Mouse (Mus musculus): ENCODE measurements at regions not wholly inside any gene's neighbourhood (a gene's known extent, or its start where the extent isn't known, plus 50 kb on each side); places are given as distances from the start of the nearest gene placed in this dataset.
A peak's percentile ranks its signal among the peaks of the same experiment; 100 is the strongest.

DNA sequence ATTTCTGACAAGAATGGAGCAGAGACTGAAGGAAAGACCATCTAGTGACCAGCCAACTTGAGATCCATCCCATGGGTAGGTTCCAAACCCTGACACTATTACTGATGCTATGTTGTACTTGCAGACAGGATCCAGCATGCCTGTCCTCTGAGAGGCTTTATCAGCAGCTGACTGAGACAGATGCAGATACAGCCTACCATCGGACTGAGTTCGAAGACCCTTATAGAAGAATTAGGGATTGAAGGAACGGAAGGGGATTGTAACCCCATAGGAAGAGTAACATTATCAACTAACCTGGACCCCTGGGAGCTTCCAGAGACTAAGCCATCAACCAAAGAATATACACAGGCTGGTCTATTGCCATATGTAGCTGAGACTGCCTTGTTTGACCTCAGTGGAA lies 183.1 kb upstream of the Adcy2 start:
- no peak for DNase-seq

DNA sequence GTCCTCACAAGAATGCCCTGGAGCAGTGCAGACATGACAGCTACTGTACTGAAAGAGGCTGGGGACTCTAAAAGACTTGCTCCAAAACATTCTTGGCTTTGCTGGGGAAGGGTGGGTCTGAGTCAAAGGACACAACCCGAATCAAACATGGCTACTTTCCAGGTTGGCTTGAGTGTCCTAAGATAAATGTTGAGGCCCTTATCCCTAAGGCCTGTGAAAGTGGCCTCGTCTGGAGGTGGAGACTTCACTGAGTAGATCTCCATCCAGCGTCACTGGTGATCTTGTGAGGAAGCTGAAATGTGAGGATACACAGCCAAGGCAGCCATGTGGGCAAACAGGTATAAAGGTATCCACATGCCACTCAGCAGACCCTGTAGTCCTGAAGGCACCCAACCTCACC lies 191.3 kb upstream of the Adcy2 start:
- DNase-seq = no peak

DNA sequence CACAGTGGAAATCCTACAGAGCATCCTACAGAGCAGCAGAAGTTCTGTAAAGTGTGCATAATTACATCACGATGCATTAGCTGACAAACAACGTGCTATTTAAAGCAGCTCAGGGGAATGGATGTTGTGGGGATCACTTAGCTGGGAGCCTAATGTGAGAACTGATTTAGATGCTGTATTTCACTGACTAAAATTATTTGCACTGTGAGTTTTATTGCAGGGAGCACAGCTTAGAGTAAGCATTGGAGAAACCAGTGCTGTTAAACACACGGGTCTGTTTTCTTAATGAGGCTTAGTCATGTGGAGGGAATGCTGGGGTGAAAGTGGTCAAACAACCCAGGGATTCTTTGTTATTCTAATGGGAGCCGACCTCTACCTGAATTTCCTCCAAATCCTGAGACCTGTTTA lies 197.1 kb upstream of the Adcy2 start:
- no peak for DNase-seq

DNA sequence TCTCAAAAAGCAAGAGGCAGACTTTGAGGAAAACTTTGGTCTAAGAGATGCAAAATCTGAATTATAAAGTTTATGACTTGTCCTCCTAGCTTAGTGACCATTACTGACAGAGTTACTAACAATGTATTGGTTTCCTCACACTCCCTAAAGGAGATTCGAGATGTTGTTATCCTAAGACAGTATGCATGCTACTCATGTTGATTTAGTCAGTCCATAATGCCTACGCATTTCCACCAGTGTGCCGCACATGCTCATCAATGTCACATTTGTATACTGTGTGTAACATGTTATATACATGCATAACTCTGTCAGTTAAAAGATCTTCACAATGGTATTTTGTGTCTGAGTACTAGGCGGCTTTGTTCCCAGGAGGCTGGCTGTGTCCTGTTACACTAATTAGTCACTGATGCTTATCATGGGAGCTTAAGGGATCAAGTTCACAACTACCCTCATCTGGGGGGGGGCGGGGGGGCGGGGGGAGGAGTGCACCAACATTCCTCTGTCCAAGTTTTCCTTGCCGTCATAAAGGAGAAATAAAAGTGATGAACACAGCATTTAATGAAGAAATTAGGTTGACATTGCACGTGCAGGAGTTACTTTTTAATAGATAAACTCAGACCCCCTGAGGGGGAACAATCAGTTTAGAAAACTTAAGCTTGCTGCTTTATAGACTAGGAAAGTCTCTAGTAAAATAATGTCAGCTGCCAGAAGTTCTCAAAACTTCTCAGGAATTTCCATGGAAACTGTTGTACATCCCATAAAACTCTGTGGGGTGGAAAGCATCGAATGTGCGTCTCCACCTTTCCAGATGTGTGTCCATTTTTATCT lies 208.6 kb upstream of the Adcy2 start:
- DNase-seq = no peak

DNA sequence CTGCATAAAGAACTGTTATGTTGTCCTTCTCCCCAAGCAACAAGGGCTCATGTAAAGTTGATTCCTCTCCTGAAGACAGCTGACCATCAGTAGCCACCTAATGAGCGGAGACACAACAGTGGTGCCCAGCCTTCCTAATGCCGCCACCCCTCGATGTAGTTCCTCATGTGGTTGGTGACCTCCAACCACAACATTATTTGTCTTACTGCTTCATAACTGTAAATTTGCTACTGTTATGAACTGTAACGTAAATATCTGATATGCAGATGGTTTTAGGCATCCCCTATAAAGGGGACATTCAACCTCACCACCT lies 209.2 kb upstream of the Adcy2 start:
- no peak for DNase-seq

DNA sequence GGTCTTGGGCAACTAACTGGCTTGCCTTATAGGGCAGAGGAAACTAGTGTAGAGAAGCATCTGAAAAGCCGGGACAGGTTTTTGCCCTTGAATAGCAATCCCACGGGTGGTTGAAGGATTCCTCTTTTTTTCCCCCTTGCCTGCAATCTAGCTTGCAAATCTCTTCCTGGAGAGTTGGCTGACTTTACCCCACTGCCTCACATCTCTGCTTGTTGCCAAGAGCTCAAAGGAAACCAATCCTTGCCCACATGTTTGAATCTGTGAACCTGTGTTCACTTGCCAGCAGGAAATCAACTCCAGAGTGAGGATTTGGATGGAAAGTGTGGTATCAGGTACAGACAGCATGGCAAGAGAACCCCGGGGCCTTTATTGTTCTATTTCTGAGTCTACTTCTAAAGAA lies 217.2 kb upstream of the Adcy2 start:
- DNase-seq = no peak

DNA sequence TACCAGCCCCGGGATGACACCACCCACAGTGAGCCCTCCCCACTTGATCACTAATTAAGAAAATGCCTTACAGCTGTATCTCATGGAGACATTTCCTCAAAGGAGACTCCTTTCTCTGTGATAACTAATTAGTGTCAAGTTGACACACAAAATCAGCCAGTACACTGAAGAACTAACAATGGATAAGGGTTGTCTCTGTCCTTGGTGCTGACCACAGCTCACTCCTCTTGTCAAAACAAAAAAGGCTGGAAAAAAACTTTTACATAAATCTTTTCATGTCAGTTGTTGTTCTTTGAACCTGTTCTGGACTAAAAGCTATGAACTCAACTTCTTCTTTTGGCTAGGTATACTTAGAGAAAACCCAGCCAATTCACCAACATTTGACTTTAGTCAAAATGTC lies 221.1 kb upstream of the Adcy2 start:
- DNase-seq = peak; percentile 26

DNA sequence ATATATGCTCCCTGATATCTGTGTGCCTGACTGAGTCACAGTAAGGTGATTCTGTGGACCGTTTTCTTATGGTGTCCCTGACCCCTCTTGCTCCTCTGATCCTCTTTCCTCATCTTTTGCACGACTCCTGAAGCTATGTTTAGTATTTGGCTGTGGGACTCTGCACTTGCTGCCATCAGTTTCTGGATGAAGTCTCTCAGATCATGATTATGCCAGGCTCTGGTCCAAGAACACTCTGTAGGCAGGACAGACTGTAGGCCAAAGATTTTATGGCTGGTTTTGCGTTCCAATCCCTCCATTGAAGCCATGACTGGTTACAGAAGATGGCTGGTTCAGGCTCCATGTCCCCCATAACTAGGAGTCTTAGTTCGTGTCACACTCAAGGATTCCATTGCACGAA lies 227.2 kb upstream of the Adcy2 start:
- no peak for DNase-seq

DNA sequence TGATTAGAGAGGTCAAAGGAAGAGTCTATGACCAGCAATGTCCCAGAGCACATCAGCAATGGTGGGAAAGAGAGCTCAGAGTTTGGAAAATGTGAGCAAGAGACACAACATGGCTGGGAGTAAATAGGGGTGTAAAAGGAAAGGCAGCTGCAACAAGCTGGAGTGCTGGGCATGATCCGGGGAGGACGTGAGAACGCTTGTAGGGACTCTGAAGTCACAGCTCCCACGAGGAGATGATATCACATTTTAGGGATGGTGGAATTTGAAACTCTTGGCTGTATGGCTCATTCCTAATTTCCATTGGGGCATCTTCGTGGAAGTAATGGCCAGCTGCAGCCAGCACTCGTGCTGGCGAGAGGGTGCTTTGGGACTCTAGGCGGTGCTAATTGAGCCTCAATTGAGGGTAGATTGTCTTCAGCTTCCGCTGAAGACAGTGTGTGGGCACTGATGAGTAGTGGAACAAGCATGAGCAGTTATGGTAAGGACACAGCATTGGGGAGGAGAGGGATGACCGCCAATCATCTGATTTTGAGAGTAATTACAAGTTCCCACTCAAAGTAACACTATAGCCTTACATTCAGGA lies 231.1 kb upstream of the Adcy2 start:
- DNase-seq = no peak

DNA sequence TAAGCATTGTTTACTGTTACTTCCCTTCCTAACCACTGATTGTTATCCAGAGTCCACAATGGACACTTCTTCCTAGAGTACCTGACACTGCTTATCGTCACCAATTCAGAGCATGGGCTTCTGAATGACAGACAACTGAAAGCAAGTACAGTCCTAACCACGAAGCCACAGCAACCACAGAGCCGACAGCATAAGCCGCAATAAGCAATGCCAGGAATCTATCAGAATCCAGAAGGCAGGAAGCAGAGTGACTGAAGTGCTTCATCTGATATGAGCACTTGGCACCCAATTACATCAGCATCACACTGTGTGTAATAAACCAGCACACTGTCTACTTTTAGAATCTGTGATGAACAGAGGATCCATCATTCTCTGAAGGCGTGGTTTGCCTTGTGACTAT lies 237.0 kb upstream of the Adcy2 start:
- DNase-seq = no peak

DNA sequence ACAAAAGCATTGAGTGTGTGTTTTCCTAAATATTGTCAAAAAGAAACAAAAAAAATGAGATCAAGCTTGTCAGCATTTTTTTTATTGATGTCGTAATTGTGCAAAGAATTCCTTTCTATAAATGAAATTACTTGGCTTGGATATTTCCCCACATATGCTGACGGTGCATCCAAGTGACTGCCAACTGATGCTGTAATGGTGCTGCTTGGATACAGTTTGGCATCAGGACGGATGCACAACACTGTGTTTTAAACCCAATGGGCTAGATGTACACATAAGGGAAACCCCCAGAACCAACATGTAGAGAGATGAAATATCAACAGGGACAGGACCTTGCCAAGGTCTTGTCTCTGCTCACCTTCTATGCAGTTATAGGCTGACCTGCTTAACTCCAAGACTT lies 238.6 kb upstream of the Adcy2 start:
- no peak for DNase-seq

DNA sequence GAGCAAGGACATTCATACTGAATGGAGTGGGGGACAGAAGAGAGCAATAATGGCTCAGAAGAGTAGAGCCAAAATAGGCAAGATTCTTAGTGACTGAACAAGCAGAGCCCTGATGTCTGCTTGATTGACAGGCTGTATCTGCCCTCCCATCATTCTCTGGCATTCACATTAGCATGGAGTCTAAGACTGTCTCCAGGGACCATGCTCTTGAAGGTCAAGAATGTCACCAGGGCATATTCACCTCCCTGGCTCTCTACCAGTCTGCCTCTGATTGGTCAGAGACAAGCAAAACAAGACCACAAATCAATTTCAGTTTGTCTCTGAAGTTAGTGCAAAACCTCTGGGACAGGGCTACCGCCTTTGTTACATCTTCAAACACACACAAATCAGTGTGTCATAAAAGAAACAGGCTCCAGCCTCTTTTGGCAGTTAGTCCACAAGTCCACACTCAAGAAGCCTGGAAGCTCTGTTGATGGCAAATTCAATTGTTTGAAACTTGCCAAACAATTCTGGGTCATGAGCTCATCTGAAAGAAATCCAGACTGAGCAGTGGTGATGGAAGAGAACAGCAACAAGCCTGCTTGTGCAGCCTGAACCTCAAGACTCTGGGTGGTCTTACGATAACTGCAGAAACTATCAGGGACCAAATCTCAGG lies 240.0 kb upstream of the Adcy2 start:
- no peak for DNase-seq

DNA sequence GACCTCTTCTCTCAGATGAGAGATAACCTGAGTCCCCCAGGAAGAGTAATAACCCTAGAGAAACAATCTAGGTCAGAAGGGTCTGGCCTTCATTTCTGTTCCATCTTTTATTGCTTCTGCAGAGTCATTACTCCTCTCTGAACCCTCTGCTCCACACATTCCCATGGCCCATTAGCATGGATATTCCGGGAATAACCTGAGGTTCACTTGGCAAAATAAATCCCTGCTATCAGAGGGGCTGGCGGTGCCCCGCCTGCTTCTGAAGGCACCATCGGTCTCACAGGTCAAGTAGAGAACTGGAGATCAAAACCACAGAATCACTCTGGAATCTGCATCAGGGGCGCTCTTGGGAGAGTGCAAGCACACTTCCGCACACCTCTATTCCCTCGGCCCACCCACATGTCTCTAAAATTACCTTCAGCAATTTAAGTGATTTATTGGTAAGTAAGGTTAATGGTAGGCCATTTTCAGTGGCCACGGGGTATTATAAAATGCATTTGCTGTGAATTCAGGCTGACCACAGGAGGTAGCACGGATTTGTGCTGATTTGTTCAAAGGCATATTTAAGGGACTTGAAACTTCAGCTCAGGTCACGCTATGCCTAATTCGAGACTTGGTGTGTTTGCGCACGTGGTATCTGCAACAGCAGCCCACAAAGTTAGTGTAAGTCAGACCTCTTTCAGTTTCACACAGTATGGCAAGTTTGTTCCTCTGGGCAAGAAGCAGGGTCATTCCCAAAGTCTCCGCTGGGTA lies 243.4 kb upstream of the Adcy2 start:
- DNase-seq = no peak

DNA sequence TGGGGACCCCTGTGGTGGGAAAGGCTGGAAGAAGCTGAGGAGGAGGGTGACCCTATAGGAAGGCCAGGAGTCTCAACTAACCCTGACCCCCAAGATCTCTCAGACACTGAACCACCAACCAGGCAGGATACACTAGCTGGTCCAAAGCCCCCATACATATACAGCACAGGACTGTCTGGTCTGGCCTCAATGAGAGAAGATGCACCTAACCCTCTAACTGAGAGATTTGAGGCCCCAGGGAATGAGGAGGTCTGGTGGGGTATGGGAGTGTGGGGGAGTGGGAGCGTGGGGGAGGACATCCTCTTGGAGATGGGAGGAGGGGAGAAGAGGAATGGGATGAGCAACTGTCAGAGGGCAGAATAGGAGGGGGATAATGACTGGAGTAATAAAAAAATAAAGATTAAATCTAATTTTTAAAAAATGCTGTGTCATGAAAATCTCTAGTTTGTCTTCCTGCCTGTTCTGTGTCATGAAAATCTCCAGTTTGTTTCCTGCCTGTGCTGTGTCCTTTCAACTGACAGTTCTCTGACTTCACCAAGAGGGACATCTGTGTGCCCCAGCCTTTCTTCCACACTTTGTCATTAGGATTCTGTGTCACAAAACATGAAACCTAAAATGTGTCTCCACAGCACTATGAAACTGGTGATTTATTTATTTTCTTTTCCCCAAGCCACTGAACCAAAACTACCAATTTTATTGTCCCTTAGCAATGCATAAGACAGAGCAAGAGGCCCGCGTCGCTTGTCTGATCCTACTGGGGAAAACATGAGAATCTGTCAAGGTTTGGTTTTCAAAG lies 251.2 kb upstream of the Adcy2 start:
- DNase-seq = no peak

DNA sequence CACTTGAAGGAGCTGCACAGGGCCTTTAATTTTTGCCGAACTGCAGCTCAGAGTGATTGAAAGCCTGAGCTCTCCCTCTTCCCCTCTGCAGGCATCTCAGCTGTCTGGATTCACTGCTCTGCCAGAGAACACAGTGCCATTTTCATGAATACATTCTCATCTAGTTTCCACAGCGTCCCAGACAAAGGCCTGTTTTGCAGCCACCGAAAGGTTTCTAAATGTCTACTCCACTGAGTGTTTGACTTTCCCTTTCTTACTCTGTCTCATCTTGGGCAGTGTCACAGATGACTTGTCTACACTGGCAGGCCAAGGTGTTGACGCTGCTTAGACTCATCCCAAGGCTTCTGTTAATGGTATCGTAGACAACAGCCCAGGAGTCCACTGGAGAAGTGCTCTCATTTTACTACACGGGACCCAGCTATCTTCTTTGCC lies 251.8 kb upstream of the Adcy2 start:
- DNase-seq = no peak

DNA sequence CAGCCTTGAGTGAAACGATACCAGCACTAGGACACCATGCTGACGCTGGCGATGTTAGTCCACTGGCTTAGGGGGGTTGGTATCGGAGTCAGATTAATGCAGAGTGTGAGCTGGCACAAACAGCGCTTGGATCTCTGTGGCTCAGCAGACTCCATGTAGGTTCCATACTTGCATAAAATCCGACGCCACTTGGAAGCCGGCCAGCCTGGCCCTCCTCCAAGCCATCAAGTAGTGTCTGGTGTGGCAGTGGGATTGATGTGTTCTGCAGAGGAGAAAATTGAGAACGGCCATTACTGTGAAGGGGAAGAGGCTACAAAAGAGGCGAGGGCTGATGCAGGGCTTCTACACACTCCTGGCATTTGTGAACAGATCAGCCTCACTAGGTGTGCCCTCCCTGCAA lies 253.0 kb upstream of the Adcy2 start:
- DNase-seq = peak; percentile 20

DNA sequence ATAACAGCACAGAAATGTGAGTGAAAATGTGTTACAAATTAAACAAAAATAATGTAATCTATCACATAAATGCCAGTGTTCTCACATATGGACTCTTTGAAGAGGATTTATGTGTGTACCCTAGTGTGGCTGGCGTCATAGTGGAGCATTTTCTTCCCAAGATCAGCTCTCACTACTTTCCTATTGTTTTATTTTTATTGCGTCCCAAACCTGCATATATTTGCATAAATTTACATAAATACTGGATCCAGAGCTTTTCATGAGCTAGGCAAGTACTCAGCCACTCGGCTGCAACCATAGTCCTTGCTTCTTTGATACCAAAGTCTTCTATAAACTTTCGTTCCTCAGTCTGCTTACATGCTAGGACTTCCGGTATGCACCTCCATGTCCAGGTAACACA lies 261.1 kb upstream of the Adcy2 start:
- no peak for DNase-seq

DNA sequence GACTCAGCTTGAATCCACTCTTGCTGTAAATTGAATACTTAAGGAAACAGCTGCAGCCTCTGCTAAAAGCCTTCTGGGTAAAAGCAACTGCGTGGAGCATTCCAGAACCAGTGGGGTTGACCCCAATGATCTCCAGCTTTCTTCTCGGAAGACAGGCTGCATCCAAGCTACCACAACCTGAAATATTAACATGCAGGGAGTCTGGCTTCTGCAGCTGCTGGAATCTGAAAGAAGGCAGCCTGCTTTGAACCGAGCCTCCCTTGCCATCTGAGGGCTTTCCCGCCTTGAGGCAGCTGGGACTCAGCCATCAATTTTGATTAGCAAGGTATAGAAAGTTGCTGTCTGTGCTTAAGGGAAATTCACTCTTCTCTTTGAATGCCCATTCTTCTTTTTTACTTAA lies 261.6 kb upstream of the Adcy2 start:
- no peak for DNase-seq

DNA sequence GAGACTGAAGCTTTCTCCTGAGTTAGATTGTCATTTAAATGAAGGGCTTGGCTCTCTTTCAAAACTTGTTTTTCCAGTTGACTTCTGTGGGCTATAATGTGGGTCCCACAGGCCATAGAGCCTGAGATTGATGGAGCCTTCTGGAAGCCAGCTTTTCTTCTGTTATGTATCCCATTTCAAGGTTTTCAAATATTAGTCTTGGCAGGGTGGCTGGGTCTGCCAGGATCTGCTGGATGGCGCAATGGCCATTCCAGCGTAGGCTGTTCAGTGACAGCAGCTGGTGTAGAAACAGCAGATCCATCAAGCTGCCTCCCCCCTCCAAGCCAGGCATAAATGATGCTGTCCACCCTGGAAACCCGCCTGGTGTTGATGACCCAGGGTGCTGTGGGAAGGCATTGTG lies 264.4 kb upstream of the Adcy2 start:
- peak; percentile 3 for DNase-seq

DNA sequence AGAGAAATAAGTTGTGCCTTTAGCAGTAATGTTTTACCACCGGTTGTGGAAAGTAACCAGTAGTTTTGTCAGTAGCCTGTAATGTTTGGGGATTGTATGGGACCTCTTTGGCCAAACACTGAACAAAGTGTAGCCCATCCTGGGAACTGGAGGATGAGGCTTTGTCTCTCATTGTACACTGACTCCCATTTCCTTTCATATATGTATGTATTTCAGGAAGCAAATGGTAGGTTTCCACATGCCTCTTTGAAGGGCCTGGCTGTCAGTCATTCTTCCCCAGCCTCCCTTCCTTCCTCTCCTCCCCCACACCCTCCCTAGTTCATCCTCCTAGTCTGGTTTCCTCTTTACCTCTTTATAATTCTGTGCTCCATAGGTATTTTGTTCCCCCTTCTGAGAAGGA lies 266.7 kb upstream of the Adcy2 start:
- DNase-seq = no peak

DNA sequence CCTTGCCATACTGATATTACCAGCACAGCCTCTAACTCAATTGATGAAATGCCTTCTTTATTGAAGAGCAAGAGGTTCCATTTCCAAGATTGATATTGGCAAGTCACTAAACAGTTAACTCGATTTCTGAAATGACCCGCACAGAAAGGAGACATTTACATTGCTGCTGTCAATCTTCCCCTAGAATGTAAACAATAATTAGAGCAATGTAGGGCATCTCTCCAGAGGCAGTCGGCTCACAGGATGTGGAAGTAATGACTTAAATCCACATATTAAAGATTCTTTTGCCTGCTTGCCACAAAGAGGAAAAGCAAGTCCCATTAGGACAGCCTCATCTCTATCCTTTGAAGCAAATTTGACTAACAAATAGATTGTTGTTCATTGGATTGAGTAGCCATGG lies 261.0 kb upstream of the Nsun2 start:
- no peak for DNase-seq

DNA sequence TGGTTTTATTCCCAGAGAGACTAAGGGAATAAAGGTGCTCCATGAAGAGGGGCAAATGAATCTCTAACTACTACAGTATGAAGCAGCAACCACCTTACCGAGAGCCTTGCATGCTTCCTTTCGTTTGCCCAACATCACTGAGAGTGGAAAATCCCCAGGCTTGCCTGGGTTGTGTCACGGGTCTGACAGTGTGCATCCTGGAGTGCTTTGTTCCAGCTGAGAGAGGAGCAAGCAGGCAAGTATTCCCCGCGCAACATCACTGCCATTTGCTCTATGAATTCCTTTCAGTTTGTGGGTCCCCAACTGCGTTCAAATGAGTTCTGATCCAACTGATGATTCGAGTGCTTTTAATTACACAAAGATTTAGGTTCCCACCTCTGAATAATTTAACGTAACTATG lies 253.9 kb upstream of the Nsun2 start:
- no peak for DNase-seq

All from adrenal gland, postnatal 10 days (tissue).